Mouse (Mus musculus): ENCODE results near the gene Serpina1f.
"Not testable (repeated sequence)": the region's sequence is repeated elsewhere in the genome, so short reads cannot be mapped to it uniquely, and the experiment has no call there.

Gene Serpina1f

DNA sequence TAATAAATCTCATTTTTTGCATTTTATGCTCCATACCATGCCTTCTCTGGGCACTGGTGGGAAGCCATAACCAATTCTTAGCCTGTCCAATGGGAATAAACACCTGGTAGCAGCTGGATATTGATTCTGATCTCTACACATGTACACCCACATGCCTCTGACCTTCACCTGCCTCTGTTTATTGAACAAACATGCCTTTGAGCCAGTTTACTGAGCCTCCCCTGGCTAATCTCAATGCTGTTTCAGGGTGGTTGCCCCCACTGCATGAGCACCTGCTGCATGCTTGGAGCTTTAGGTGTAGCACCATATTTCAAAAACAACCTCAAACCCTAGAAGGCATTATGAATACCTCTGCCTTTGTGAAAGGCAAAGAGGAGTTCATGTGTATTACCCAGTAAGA, 33.3 kb downstream of the Serpina1f start:
- in situ Hi-C loops (cut with MseI, MboI), result not testable (repeated sequence)

DNA sequence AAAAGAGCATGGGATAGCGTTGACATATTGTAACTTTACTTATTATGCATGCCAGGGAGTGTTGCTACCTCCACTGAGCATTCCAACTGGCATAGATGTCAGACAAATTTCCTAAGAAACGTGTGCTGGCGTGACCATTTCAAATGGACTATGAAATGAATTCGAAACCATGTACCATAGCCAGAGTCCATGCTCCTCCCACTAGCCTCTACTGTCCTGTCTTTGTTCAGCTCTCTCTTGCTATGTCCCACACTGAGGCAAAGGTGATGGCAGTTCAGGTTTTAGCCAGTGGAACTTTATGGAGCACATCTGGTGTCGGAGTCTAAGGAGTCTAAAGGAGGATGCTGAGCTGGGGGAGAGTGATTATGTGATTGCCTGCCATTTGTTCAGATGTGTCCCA, 35.3 kb downstream of the Serpina1f start:
- in situ Hi-C loops (cut with MseI, MboI), result no loop called here

DNA sequence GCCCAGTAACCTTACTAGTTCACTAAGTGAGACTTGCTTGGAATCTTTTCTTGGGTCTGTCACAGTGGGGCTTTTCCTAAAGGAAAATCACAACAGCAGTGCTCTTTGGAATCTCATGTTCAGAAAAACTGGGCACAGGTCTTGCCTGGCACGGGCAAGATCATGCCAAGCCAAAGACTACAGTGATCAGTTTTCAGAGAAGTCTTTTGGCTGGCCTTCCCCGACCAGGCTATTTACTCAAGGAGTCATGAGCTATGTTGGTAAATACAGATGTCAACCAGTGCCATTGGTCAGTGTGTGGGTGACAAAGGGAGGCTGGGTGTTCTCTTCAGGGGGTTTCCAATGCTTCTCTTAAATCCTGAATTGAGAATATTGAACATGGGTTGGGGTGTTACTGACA, 36.2 kb downstream of the Serpina1f start:
- in situ Hi-C loops (cut with MseI, MboI), result no loop called here

DNA sequence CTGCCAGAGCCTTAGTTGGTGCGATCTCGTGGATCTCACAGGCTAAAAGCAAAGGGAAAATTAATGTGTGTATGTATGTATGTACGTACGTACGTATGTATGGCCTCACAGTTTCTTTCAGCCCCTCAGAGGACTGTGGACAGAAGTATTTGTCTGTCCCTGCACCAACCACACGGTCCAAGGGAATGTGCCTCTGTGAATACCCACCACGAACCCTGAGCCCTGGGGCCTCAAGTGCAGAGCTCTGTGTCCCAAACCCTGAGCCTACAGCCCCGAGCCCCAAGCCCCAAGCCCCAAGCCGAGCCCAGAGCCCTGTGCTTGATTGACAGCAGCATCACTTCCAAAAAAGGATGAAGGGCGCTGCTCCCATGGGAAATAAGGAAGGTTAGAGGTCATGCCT, 37.3 kb downstream of the Serpina1f start:
- in situ Hi-C loops (cut with MseI, MboI), result no loop called here

DNA sequence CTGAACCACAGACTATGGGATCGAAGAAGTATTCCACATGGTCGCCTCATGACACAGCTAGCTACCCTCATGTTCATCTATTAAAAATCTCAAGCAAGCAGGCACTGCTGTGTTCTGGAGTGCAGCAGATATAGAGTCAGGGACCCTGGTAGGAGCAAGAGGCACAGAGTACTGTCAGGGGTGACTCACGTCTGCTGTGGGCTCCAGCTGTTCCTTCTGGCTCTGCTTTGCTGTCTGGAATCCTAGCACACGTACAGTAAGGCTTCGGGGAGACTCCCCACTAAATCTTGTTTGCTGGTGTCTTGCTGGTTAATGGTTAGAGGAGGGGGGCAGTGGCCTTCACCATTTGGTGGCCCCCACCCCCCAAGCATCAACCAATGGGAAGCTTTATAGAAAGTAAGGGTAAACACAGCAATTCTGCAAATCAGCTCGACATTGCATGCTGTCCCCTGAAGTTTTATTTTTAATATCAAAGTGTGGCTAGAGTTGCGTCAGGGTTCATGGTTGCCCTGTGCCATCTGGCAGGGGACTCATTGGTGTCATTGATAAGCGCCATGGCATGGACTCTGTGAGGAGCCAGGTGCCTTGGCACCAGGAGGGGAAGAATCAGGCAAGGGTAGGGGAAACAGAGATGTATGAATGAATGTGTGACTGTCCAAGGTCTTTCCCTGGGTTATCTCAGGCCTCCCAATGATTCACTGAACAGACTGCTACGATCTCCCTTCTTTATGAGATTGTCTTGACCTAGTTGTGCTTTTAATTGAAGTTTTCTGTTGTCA, 38.3 kb downstream of the Serpina1f start, which contains the start of gene Serpina6:
Serpina6 (minus strand) TSS at position 365 of the 779 bp plus-strand sequence.
- in situ Hi-C loops (cut with MseI, MboI), result no loop called here

DNA sequence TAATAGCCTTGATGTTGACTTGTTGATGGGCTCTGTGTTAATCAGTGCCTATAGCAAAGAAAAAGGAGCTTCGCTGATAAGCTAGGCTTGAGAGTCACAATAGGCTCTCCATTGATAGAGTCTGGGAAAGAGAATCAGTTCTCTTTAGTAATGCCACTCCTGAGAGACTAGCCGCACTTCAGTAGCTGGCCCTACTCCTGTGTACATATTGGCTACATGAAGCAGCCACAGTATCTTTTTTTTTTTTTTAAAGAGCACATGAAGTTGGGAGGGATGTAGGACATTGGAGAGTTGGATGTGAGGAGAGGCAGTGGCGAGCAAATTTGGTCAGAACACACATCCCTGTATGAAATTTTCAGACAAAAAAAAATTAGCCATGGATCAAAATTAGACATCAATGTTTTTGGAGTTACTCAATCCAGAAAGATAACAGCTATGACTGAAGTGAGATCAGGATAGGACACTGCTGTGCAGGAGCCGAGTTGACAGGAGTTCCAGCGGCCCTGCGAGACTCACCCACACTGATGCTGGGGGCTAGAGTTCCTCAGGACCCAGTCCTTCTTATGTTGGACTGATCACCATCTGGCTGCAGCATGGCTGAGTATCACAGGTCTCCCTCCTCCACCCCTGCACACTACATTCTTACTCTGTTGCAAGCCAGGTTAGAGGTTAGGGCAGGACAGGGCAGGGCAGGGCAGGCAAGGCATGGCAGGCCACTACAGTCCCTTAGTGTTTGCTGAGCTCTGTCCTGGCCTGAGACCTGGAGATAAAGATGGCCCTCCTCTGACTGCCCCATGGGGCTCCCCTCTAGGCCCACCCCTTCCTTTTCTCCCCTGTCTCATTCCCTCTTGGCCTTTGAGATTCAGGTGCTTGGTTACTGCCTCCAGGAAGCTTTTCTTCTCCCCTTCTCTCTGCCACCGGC, 39.9 kb downstream of the Serpina1f start:
- in situ Hi-C loops (cut with MseI, MboI), result no loop called here

DNA sequence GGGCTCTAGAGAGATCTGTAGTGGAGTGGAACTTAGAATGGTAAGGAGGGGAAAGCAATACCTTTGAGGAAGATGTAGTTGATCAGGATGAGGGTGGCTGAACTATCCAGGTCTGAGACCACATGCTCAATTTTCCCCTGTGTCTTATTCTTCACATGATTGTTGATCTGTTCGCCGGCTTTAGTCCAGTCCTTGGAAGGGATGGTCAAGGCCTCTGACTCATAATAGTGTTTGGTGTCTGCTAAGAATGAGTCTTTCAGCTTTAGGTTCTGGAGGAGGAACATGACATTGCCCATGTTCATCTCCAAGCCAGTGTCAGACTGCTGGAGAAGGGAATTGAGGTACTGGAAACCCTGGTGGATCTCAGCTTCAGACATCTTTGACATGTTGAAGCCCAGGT, 41.5 kb downstream of the Serpina1f start:
- in situ Hi-C loops (cut with MseI, MboI), result no loop called here

DNA sequence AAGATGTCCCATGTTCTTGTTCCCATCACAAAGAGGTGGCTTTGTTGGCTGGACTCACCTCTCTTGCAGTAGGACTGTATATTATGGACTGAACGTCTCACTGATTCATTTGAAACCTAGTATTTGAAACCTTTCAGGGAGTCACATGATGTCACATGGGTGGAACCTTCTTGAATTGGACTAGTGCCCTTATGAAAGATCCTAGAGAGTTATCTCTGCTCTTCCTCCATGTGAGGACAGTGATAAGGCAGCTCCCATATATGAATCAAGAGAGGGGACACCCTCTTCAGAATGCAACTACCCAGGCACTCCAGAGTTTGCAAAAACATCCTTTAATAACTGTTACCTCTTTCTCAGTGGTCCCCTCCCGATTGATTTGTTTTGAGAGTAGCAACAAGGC, 49.0 kb downstream of the Serpina1f start:
- in situ Hi-C loops (cut with MseI, MboI), result loop anchor here in 1 of 2 experiments (10.0 kb wide), 1 partner anchor 102 kb away; no protein-coding TSS in a partner anchor

DNA sequence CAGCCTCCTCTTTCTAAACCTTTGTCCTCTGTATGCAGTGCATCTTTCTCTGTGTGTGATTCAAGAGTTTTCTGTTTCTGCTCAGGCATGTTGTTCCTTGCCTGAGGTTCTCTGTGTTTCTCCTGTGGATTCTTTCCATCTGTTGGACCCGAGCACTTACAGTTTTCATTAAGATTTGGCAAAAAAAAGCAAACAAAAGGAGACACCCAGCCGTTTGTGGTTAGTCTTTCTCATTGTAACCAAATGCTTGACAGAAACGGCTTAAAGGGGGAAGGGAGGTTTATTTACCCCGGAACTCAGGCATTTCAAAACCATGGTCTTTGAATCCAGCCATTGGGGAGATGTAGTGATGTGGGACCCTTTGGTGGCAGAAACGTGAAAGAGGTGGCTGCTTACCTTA, 50.7 kb downstream of the Serpina1f start:
- in situ Hi-C loops (cut with MseI, MboI), result loop anchor here (5.0 to 10.0 kb wide), 2 partner anchors 100 to 102 kb away; no protein-coding TSS in a partner anchor

DNA sequence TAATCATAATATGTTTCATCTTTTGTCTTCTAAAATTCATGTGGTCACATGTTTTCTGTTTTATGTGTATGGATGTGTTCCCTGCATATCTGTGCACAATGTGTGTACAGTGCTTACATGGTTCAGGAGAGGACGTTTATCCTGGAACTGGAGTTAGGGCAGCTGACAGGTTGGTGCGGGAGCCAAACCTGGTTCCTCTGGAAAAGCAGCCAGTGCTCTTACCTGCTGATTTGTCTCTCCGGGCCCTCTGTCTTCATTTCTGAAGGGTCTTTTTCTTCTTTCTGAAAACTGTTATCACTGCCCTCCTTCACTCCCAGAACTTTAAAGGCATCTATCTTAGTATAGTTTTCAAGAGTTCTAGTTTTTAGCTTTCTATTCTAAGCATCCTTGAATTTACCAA, 51.5 kb downstream of the Serpina1f start:
- in situ Hi-C loops (cut with MseI, MboI), result loop anchor here (5.0 to 10.0 kb wide), 2 partner anchors 99 to 102 kb away; no protein-coding TSS in a partner anchor

DNA sequence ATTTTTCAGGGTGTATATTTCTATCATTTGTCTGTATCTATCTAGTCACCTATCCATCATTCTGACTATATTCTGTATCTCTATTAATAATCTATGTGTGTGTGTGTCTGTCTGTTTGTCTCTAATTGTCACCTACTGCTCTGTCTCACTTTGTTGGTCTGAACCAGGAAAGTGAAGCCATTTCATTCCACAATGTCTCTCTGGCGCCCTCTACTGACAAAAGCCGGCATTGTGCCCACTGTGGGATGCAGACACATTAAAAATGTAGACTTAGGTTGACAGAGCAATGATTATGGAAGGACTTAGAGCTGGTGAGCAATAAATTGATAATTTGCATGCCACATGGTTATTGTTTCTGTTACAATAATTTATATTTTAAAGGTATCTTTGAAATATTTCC, 52.0 kb downstream of the Serpina1f start:
- in situ Hi-C loops (cut with MseI, MboI), result loop anchor here (5.0 to 10.0 kb wide), 2 partner anchors 99 to 101 kb away; no protein-coding TSS in a partner anchor
